Mouse (Mus musculus): ENCODE data around the gene Setd1a. TPM values are rescaled to one million over a fixed set of nuclear protein-coding genes. Genes with fewer than 3 reads are reported as not detected.
"Not testable (repeated sequence)": the region's sequence is repeated elsewhere in the genome, so short reads cannot be mapped to it uniquely, and the experiment has no call there.

Gene Setd1a
- polyA plus RNA-seq (2015; fragmentation: Nextera tagmentation; extraction: Ambion mirVana): 23.2 and 25.9 TPM in 2 replicates

DNA sequence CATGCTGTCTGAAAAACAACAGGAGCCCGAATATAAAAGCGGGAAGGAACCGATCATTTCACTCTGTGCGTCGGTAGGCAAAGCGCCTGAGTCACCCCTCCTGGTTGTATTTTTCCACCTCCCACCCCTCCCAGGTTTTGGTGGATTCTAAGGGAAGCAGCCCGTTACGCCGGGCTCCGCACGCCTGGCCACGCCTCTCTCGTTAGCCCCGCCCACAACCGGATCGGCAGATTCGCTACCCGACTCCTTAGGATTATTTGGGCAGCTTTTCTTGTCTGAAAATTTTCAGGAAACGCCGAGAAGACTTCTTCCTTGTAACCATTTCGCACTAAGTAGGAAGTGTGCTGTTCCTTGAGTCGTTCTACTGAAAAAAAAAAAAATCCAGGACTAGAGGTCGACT is at the start of gene Setd1a:
Setd1a (plus strand) TSS at position 245 of the 400 bp plus-strand sequence.
- H3K9ac ChIP-seq: peak within 1 kb of the TSS; percentile 88
- no peaks in the 10 kb centered on the region for H3K9me3 ChIP-seq (replicated peaks)
- H3K27ac ChIP-seq: peak within 1 kb of the TSS; percentile 99
- no peaks in the 10 kb centered on the region for H3K27me3 ChIP-seq
- H3K36me3 ChIP-seq: peaks cover 36% of the 10 kb centered on the region
- ATAC-seq (replicated peaks; ENCODE audit: low FRiP score): peak; percentile 45
- H3K4me3 ChIP-seq (replicated peaks): peak within 1 kb of the TSS; percentile 90
- H3K4me2 ChIP-seq: peak within 1 kb of the TSS; percentile 68
- H3K4me1 ChIP-seq: peaks cover 25% of the 10 kb centered on the region
- WGBS: under 1% methylated on average over 23 of the region's 23 CpGs

DNA sequence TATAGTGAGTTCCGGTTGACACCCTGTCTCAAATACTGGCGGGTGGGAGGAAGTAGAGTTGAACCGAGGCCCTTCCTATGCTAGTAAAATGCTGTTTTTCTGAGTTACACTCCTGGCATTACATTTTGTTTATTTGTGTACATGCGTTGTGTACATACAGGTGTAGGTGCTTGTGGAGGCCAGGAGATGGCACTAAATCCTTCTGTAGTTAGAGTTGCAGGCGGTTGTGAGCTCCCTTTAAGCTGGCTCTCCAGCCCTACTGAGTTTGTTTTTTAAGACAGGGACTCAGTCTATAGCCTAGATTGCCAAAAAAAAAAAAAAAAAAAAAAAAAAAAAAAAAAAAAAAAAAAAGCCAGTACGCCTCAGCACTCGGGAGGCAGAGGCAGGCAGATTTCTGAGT is 48.6 kb upstream of the Setd1a start:
- Histone ChIP-seq H3K4me3 (replicated peaks) (no peak overlapping the region), H3K9me3 (replicated peaks) (no peaks in the 10 kb centered on the region), H3K9ac (no peak overlapping the region), H3K4me1 (no peaks in the 10 kb centered on the region), H3K27ac (no peak overlapping the region), H3K27me3 (no peaks in the 10 kb centered on the region), H3K4me2 (no peak overlapping the region), H3K36me3 (no peaks in the 10 kb centered on the region)
- no peak for ATAC-seq (replicated peaks; ENCODE audit: low FRiP score)
- WGBS: 87% methylated on average over 7 of the region's 7 CpGs

DNA sequence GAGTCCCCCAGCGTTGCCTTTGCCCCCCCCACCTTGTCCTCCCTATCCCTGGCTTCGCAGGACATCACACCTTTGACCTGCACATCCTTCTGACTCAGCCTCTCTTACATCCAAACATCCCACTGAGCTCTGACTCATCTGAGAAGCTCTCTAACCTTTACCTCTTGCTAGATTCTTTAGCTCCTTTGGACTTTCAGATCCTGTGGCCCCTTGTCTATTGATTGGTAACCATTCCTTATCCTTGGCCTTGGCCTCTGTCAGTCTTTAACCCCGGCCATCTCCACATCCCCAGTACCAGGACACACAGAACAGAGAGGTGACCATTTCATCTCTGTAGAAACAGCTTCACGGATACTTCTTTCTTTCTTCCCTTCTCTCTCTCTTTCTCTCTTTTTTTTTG is 46.3 kb upstream of the Setd1a start:
- Histone ChIP-seq H3K4me1 (no peaks in the 10 kb centered on the region), H3K4me3 (replicated peaks) (no peak overlapping the region), H3K27ac (no peak overlapping the region), H3K36me3 (no peaks in the 10 kb centered on the region), H3K9ac (no peak overlapping the region), H3K27me3 (no peaks in the 10 kb centered on the region), H3K9me3 (replicated peaks) (no peaks in the 10 kb centered on the region), H3K4me2 (no peak overlapping the region)
- ATAC-seq (replicated peaks; ENCODE audit: low FRiP score): no peak
- WGBS: 66% methylated on average over 4 of the region's 4 CpGs

DNA sequence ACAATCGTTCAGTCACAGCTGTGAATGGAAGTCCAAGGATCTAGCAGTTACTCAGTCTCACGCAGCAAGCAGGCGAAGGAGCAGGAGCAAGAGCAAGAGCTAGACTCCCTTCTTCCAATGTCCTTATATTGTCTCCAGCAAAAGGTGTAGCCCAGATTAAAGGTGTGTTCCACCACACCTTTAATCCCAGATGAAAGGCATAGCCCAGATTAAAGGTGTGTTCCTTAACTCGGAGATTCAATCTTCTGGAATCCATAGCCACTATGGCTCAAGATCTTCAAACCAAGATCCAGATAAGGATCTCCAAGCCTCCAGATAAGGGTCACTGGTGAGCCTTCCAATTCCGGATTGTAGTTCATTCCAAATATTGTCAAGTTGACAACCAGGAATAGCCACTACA is 44.4 kb upstream of the Setd1a start, which contains the start of gene Ctf2:
Ctf2 (minus strand) TSS at position 101 of the 400 bp plus-strand sequence.
- not testable (repeated sequence) for H3K27ac ChIP-seq; H3K9ac ChIP-seq; H3K36me3 ChIP-seq; H3K4me2 ChIP-seq; H3K4me1 ChIP-seq; H3K9me3 ChIP-seq (replicated peaks); H3K4me3 ChIP-seq (replicated peaks); ATAC-seq (replicated peaks; ENCODE audit: low FRiP score); H3K27me3 ChIP-seq
- no CpG with 5 or more reads among the region's 5 CpGs for WGBS

DNA sequence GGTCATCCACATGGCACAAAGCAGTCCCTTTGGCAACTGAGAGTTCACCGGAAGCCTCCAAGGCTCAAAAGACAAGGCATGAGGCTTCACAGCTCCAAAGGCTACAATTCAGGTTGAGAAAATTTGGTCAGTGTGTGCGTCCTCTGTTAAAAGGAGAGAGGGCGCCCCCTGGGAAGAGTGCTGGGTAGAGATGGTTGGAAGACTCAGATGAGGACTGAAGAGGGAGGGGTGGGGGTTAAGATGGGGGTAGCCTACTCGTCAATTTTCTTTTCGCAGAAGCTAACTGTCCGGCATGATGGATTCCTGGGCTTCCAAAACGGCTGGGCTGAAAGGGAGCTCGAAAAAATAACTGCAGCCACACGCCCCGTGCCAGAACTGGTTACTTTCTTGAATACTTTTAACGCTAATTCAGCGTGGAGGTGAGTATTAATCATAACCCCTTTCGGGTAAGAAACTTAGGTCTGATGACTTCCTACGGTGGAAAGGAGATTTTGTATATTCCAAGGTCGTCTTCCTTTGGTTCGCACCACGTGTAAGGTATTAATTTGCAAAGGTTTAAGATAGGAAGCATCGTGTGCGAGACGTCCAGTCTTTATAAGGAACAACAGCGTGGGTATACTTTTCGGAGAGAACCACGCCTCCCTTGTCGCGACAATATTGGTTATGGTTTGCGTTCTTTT is 32.0 kb upstream of the Setd1a start, which contains the start of gene Fbxl19:
Fbxl19 (plus strand) TSS at position 178 of the 680 bp plus-strand sequence.
- Histone ChIP-seq H3K27ac (peak within 1 kb of the TSS; percentile 96), H3K9me3 (replicated peaks) (no peaks in the 10 kb centered on the region), H3K4me2 (peak within 1 kb of the TSS; percentile 76), H3K4me3 (replicated peaks) (peak within 1 kb of the TSS; percentile 93), H3K36me3 (peaks cover 17% of the 10 kb centered on the region), H3K27me3 (no peaks in the 10 kb centered on the region), H3K9ac (peak within 1 kb of the TSS; percentile 85), H3K4me1 (peaks cover 25% of the 10 kb centered on the region)
- ATAC-seq (replicated peaks; ENCODE audit: low FRiP score): no peak
- under 1% methylated on average over 26 of the region's 26 CpGs for WGBS

DNA sequence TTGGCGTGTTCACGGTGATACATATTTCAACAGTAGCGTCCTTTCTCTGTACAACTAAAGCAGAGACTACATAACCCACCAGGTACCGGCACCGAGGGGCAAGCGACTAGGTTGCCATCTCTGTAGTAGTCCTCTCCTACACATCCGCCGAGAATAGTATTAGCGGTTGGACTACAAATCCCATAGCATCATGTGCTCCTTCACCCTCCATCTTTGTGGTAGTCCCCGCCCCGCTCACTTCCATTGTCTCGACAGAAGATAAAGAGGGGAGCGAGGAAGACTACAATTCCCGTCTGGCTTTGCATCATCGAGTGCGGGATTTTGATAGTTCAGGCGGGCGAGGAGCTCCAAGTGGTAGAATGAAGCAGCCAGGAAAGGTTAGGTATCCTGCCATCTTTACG is 31.2 kb upstream of the Setd1a start:
- peak overlapping the region; percentile 85 for H3K9ac ChIP-seq
- ATAC-seq (replicated peaks; ENCODE audit: low FRiP score): peak; percentile 84
- peaks cover 25% of the 10 kb centered on the region for H3K4me1 ChIP-seq
- H3K27me3 ChIP-seq: no peaks in the 10 kb centered on the region
- H3K9me3 ChIP-seq (replicated peaks): no peaks in the 10 kb centered on the region
- WGBS: under 1% methylated on average over 19 of the region's 19 CpGs
- peak overlapping the region; percentile 96 for H3K27ac ChIP-seq
- peaks cover 24% of the 10 kb centered on the region for H3K36me3 ChIP-seq
- H3K4me2 ChIP-seq: peak overlapping the region; percentile 76
- H3K4me3 ChIP-seq (replicated peaks): peak overlapping the region; percentile 93

DNA sequence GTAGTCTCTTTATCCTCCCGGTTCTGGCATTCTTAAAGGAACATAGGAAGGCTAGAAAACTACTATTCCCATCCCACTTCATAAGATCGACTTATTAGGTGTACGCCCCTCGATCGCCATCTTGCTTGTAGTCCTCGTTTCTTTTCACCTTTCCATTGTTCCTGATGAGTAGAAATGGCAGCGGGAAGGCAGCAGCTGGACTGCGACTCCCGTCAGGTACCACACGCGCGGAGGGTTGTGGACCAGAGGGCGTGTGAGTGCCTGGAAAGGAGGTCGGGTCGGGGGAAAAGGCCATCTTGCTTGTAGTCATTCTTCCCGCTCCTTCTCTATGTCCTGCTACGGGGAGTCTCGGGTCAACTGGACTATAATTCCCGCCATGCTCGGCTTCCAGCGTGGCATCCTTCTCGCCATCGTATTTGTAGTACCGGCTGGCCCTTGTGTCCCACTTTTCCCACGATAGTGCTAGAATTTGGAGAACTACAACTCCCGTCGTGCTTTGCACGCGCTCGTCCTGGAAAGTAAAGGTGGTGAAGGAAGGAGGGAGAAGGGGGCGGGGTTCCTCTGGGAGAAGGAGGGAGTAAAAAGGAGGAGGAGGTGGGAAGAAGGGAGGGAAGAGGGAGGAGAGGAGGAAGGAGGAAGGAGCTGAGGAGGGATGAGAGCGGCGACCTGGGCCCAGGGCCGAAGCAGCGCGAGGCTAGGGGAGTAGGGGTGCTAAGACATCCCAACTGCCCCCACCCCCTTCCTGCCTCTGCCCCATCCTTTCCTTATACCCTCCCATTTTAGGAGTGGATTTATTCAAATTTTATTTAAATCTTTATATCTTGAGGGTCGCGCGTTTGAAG is 30.6 kb upstream of the Setd1a start:
- H3K4me1 ChIP-seq: peaks cover 25% of the 10 kb centered on the region
- H3K9me3 ChIP-seq (replicated peaks): no peaks in the 10 kb centered on the region
- peaks cover 30% of the 10 kb centered on the region for H3K36me3 ChIP-seq
- H3K27me3 ChIP-seq: no peaks in the 10 kb centered on the region
- peak overlapping the region; percentile 93 for H3K4me3 ChIP-seq (replicated peaks)
- peak; percentile 87 for ATAC-seq (replicated peaks; ENCODE audit: low FRiP score)
- H3K4me2 ChIP-seq: peak overlapping the region; percentile 76
- under 1% methylated on average over 36 of the region's 39 CpGs for WGBS
- peak overlapping the region; percentile 96 for H3K27ac ChIP-seq
- peak overlapping the region; percentile 85 for H3K9ac ChIP-seq

DNA sequence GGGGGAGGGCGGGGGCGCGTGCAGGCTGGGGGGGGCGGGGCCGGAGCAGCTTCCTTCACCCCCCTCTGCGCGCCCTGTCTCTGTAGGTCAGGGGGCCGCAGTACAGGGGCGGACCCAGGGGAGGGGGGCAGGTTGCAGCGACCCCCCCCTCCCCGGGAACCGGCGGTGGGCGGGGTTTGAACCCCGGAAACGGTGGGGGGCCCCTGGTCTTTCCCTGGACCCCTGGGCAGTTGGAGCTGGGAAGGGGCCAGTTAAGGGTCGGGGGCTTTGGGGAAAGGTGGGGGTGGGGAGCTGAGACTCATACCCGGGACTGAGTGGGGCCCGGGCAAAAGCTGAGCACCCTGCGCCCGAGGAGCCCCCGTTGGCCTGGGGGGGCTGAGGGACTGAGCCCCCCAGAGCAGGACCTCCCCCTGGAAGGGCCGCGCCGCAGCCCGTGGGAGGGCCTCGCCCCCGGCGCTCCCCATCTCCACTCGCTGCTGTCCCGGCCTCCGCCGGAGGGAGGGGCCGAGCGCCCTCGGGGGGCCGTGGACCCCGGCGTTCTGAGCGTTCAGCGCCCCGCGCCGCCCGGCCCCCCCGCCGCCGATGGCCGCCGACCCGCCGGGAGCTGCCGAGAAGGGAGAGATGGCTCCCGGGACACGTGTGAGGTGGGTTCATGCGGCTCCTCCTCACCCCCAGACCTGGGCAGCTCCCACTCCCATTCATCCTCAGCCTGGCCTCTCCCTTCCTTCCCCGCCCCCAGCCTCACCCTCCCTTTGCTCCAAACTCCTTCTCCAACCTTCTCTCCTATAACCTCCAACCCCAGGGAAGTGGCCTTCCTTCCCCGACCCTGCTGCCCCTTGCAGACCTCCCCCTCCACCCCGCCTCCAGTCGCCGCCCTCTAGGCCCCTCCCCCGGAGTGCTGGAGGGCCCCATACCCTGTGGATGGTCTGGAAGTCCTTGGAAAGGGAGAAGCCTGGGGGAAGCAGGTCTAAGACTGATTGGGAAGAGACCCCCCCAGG is 29.7 kb upstream of the Setd1a start:
- peak overlapping the region; percentile 85 for H3K9ac ChIP-seq
- peaks cover 39% of the 10 kb centered on the region for H3K36me3 ChIP-seq
- H3K4me2 ChIP-seq: peak overlapping the region; percentile 76
- no peaks in the 10 kb centered on the region for H3K9me3 ChIP-seq (replicated peaks)
- WGBS: under 1% methylated on average over 32 of the region's 62 CpGs
- H3K4me1 ChIP-seq: peaks cover 25% of the 10 kb centered on the region
- ATAC-seq (replicated peaks; ENCODE audit: low FRiP score): peak; percentile 25
- peak overlapping the region; percentile 96 for H3K27ac ChIP-seq
- H3K4me3 ChIP-seq (replicated peaks): peak overlapping the region; percentile 93
- H3K27me3 ChIP-seq: no peaks in the 10 kb centered on the region

DNA sequence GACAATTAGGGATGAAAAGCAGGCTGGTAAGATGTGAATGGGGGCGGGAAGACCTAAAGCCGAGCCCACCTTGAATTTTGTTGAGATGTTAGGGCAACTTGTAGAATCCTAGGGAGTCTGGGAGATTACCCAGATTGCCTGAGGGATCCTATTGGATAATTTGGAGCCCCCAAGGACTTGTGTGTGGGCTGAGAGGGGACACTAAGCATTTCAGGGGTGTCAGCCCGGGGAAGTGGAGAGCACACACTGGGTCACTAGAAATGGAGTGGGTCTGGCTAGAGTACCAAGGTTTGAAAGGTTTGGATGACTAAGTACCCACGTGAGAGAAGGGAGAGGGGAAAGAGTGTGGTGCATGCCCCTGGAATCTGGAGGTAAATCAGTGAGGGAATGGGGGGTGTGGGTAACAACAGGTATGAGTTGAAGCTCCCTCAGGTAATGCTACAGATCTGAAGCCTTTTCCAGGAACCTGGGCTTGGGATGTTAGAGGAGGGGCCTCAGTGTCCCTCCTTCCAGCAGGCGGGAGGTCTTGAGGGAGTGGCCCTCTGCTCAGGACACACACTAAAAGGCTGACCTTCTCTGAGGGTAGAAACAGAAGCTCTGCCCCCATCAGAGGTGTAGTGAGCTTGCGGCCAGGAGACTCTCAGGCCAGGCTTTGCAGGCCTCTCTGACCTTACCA is 28.8 kb upstream of the Setd1a start:
- Histone ChIP-seq H3K4me3 (replicated peaks) (peak overlapping the region; percentile 93), H3K4me1 (peaks cover 25% of the 10 kb centered on the region), H3K27ac (peak overlapping the region; percentile 96), H3K36me3 (peaks cover 48% of the 10 kb centered on the region), H3K9me3 (replicated peaks) (no peaks in the 10 kb centered on the region), H3K4me2 (peak overlapping the region; percentile 76), H3K27me3 (no peaks in the 10 kb centered on the region), H3K9ac (peak overlapping the region; percentile 85)
- WGBS: 32% methylated on average over 6 of the region's 6 CpGs
- ATAC-seq (replicated peaks; ENCODE audit: low FRiP score): no peak

DNA sequence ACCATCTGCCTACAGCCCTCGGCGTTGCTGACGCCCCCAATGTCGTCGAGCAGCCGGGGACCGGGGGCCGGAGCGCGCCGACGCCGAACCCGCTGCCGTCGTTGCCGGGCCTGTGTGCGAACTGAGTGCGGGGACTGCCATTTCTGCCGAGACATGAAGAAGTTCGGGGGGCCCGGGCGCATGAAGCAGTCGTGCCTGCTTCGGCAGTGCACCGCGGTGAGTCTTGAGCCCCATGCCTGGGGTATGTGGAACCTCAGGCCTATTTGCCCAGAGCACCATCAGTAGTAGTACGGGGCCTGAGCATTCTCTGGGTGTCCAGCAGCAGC is 28.3 kb upstream of the Setd1a start:
- 90% methylated on average over 28 of the region's 28 CpGs for WGBS
- H3K4me3 ChIP-seq (replicated peaks): peak overlapping the region; percentile 93
- peaks cover 29% of the 10 kb centered on the region for H3K4me1 ChIP-seq
- H3K27ac ChIP-seq: 0 out of 2 replicates have a peak overlapping the region, but pooled peaks have one; percentile 96
- no peak overlapping the region for H3K9ac ChIP-seq
- H3K4me2 ChIP-seq: peak overlapping the region; percentile 76
- H3K36me3 ChIP-seq: peaks cover 53% of the 10 kb centered on the region
- H3K27me3 ChIP-seq: no peaks in the 10 kb centered on the region
- no peak for ATAC-seq (replicated peaks; ENCODE audit: low FRiP score)
- no peaks in the 10 kb centered on the region for H3K9me3 ChIP-seq (replicated peaks)

Data from kidney, embryonic 15.5 days (tissue).